Mouse (Mus musculus): ENCODE results near the gene Hoxa4.

DNA sequence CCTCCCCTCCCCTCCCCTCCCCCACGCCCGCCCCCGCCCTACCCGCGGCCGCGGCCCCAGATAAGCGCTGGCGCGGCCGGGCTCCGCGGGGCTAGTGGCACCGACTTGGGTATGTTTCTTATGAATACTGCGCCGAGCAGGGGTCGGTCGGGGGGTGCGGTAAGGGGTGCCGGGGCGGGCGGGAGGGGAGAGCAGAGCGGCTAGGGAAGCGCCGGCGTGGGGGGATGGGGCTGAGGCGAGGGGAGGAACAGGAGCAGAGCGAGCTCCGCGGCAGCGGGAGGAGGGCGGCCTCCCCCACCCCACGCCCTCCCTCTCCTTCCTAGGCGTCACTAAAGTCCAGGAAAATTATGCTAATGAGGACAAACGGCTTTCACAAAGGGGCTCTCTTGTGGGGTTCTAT is 15.7 kb downstream of the Hoxa4 start:
- TF ChIP-seq CTCF (IDR thresholded peaks at IDR 0.05; ENCODE audit: extremely low read depth, insufficient read length, insufficient replicate concordance, low read depth, low read length): no peak
- TF ChIP-seq POLR2A (IDR thresholded peaks at IDR 0.05; ENCODE audit: low read depth, low read length): no peak

Data from small intestine, adult 2 months (tissue).